Mouse (Mus musculus): Measurements from ENCODE around the gene Gm7971. TPM values are rescaled to one million over a fixed set of nuclear protein-coding genes. Genes with fewer than 3 reads are reported as not detected.
"Not testable (repeated sequence)": the region's sequence is repeated elsewhere in the genome, so short reads cannot be mapped to it uniquely, and the experiment has no call there.

The Gm7971 gene
- not detected in 2 replicates for polyA plus RNA-seq (2016; fragmentation: Nextera tagmentation; extraction: Ambion mirVana)

DNA sequence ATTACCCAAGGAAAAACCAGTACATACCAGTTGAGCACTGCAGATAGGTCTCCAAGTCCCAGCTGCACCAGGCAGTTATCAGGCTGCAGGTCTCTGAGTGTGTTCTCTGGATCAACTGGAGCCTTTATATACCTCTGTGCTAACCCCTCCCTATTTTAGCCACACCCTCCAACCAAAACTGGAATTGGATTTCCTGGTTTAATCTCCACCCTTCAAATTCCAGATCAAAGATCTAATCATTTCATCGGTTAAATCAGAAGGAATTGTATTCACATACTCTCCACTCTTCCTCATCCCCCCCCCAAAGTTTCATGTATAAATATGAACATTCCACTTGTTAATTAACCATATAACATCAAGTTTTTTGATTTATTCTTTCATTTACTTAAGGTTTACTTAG is at the start of gene Gm7971:
Gm7971 (minus strand) TSS at position 101 of the 400 bp plus-strand sequence.
- WGBS, result no CpG with 5 or more reads among the region's 1 CpGs
- not testable (repeated sequence) for H3K27me3 ChIP-seq; H3K9ac ChIP-seq; H3K4me1 ChIP-seq; ATAC-seq (ENCODE audit: low FRiP score); H3K27ac ChIP-seq; H3K9me3 ChIP-seq (replicated peaks); H3K36me3 ChIP-seq; H3K4me2 ChIP-seq (replicated peaks); H3K4me3 ChIP-seq

Other genes with a start within 250 kb of the Gm7971 start
- gene D5Ertd577e, start 138.1 kb downstream of the Gm7971 start, polyA plus RNA-seq (2016; fragmentation: Nextera tagmentation; extraction: Ambion mirVana), result not detected in 2 replicates
- gene Gm3286, start 84.1 kb downstream of the Gm7971 start, polyA plus RNA-seq (2016; fragmentation: Nextera tagmentation; extraction: Ambion mirVana), result not detected in 2 replicates
- gene Gm7978, start 141.3 kb upstream of the Gm7971 start, polyA plus RNA-seq (2016; fragmentation: Nextera tagmentation; extraction: Ambion mirVana), result not detected in 2 replicates
- gene Gm7982, start 147.1 kb upstream of the Gm7971 start, polyA plus RNA-seq (2016; fragmentation: Nextera tagmentation; extraction: Ambion mirVana), result not detected in 2 replicates
- not detected in 2 replicates for gene E330014E10Rik, start 181.1 kb upstream of the Gm7971 start, polyA plus RNA-seq (2016; fragmentation: Nextera tagmentation; extraction: Ambion mirVana)